Mouse (Mus musculus): Measurements from ENCODE around the gene Kcna1. TPM values are rescaled to one million over a fixed set of nuclear protein-coding genes. Genes with fewer than 3 reads are reported as not detected.

Gene Kcna1
- polyA plus RNA-seq (2012; rRNA removed), result 0.23 and 0.82 TPM in 2 replicates

DNA sequence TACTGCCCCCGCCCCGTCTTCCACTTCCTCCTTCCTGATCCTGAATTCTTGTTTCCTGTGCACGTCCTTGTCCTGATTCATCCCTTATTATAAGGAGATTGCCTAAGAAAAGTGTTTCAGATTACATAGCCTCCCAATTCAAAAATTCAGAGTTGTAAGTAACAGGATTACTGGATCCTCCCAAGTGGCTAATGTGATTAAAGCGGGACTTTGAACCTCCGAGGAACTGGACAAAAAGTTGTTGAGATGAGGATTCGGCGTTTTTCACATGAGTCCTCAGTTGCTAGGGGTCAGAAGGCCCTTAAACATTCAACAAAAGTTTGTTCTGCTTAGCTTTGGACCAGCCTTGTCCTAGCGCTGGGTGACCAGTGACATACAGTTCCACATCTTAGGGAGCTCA, at the start of gene Kcna1:
Gene Kcna1, minus strand, starts transcription at position 4 of the 400 bp plus-strand sequence.

Other genes with a start within 250 kb of the Kcna1 start
- gene Kcna5, start 111.0 kb downstream of the Kcna1 start, polyA plus RNA-seq (2012; rRNA removed), result 0.95 and 1.4 TPM in 2 replicates
- 0.48 and 0.94 TPM in 2 replicates for gene Kcna6, start 94.3 kb upstream of the Kcna1 start, polyA plus RNA-seq (2012; rRNA removed)
- 51.7 and 53.5 TPM in 2 replicates for gene Ndufa9, start 202.8 kb upstream of the Kcna1 start, polyA plus RNA-seq (2012; rRNA removed)
- 0.03 TPM in 1 of 2 replicates, not detected in the other for gene Akap3, start 206.7 kb upstream of the Kcna1 start, polyA plus RNA-seq (2012; rRNA removed)